Mouse (Mus musculus) heart, postnatal 25 days (tissue): ENCODE results near the gene Clcnkb. TPM values are rescaled to one million over a fixed set of nuclear protein-coding genes. Genes with fewer than 3 reads are reported as not detected.

ENCODE experiments used
- DNase-seq: peaks from one replicate; pipeline ENCODE4 v3.0.0; 2022; ENCODE audit warnings: low spot score
- intact Hi-C: fragments of 180-260 bp; cut with DNase I; formaldehyde crosslinking; loops from one replicate; pipeline ENCODE4 v1.15.1; 2025
- total RNA-seq, 2 experiments: library from RNA; stranded (reverse); gene quantifications; 2 replicates each; pipeline ENCODE4 v1.2.3; 2021

Gene Clcnkb
- total RNA-seq, result 1 to 10 TPM in 1 of 2 experiments, under 1 TPM in 1; 0.60 to 1.5 TPM

DNA sequence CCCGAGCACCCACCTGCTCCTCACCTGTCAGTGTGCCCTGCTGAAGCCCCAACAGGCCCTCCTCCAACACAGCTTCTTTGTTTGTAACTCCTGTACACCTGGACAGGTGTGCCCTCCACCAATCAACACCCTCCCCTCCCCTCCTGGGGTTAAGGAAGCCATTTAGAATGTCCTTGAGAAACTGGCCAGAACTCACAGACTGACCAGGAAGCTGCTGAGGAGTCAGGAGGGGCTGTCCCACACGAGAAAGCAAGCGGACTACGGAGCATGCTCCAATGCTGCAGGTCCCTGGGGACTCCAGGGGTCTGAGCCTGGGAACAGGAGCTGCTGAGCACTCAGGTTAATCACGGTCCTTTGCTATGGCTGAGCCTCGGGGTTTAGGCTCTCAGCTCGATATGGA lies at the start of gene Clcnkb:
TSS of gene Clcnkb (minus strand) at position 91 of the 400 bp plus-strand sequence.
- intact Hi-C loops, result no loop called here

GRCm38 (mm10) chr4:141464722-141465121 lies 48.9 kb upstream of the Clcnkb start:
- DNase-seq, result no peak
- intact Hi-C loops, result no loop called here

More for the DNA sequence above, at the start of gene Clcnkb:
- no peak for DNase-seq

DNA sequence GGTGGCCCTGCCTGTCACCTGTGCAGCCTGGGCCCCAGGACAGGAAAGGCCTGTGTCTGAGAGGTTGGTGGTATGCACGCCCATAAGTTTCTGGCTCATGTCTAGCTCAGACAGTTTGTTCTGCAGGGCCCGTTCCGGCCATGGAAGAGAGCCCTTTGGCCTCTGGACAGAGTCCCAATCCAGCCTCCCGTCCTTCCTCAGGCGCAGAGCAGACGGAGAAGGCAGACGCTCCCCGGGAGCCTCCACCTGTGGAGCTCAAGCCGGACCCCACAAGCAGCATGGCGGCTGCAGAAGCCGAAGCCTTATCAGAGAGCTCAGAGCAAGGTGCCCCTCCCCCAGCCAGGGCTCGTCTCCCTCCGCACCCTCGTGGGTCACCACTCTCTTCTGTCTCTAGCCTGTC lies 47.7 kb upstream of the Clcnkb start:
- intact Hi-C loops, result no loop called here

DNA sequence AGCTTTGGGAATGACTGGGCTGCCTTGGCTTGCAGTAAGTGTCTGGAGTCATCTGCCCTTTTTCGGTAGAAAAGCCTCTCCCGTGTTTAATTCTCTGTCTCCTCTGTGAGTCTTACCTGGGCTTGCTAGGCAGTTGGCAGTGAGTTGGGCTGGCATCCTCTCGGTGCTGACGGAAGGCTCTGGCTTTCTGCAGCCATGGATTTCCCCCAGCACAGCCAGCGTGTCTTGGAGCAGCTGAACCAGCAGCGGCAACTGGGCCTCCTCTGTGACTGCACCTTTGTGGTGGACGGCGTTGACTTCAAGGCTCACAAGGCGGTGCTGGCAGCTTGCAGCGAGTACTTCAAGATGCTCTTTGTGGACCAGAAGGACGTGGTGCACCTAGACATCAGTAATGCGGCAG lies 45.8 kb upstream of the Clcnkb start:
- intact Hi-C loops, result no loop called here
- DNase-seq, result no peak

More for the DNA sequence above, 47.7 kb upstream of the Clcnkb start:
- DNase-seq, result no peak

GRCm38 (mm10) chr4:141461088-141461487 lies 45.3 kb upstream of the Clcnkb start:
- DNase-seq, result no peak
- intact Hi-C loops, result no loop called here

- no peak for DNase-seq
- intact Hi-C loops, result no loop called here
These were observed 44.7 kb upstream of the Clcnkb start for GRCm38 (mm10) chr4:141460481-141460880.

DNA sequence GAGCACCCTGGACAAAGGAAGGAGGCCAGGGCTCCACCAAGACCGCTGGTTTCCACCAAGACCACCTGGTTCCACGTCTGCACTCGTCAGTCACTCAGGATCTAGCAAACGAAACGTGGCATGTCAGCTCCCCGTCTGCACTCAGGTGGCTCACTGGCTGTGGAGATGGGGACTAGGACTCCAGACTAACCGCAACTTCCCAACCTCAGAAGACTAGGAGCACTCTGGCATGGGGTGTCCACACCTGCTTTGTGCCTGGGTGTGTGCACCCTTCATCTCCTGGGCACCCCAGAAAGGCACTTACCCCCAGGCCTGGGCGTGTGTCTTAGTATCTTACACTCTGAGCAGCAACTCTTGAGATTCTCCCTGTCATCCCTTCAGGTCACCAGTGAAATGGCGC lies 44.0 kb upstream of the Clcnkb start:
- DNase-seq, result no peak
- intact Hi-C loops, result no loop called here

- DNase-seq, result no peak
- intact Hi-C loops, result no loop called here
These were observed 43.1 kb upstream of the Clcnkb start for GRCm38 (mm10) chr4:141458888-141459287.

GRCm38 (mm10) chr4:141458236-141458635 lies 42.4 kb upstream of the Clcnkb start:
- intact Hi-C loops, result no loop called here
- no peak for DNase-seq

DNA sequence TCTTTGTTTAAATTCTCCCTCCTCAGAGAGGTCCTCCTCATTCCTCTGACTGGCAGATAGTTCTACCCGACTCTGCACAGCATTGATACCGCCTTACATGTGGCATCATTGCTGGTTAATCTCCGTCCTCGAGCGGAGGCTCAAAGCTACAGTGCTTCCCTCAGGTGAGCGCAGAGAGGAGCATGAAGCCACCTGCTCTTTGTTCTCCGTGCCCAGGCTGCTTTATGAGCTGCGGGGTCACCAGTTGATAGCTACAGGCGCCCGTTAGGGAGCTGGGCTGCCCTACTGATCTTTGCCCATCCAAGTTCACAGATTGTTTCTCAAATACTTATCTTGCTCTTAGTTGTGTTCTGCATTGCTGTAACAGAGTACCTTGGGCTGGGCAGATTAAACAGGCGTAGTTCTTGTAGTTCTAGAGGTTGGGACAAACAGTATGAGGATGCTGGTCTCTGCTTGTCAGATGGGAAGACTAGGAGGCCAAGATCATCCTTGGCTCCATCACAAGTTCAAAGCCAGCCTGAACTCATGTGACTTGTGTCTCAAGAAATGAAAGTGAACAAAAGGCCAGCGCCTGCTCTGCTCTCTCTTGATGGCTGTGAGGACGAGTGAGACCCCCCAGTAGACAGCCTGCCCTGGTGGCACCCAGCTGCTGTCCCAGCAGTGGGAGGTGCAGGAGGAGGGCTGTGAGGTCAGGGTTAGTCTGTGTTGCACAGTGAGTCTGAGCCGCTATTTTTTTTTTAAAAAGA lies 40.6 kb upstream of the Clcnkb start:
- no peak for DNase-seq
- intact Hi-C loops, result no loop called here

DNA sequence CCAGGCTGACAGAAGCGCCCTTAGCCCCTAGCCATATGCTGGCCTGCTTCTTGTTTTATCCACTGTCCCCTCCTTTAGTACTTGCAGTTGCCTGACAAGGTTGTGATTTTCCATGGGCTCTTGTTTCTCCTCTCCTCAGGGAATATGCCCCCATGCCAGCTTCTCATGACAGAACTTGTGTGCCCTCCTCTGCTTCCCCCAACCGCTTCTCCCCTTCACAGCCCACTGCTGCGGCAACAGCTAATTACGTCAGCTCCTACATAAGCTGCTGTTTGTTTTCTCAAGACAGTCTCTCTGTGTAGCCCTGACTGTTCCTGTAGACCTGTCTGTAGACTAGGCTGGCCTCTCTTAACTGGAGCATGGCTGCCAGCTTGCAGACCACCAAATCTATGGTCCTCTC lies 39.7 kb upstream of the Clcnkb start:
- DNase-seq, result no peak
- intact Hi-C loops, result no loop called here

DNA sequence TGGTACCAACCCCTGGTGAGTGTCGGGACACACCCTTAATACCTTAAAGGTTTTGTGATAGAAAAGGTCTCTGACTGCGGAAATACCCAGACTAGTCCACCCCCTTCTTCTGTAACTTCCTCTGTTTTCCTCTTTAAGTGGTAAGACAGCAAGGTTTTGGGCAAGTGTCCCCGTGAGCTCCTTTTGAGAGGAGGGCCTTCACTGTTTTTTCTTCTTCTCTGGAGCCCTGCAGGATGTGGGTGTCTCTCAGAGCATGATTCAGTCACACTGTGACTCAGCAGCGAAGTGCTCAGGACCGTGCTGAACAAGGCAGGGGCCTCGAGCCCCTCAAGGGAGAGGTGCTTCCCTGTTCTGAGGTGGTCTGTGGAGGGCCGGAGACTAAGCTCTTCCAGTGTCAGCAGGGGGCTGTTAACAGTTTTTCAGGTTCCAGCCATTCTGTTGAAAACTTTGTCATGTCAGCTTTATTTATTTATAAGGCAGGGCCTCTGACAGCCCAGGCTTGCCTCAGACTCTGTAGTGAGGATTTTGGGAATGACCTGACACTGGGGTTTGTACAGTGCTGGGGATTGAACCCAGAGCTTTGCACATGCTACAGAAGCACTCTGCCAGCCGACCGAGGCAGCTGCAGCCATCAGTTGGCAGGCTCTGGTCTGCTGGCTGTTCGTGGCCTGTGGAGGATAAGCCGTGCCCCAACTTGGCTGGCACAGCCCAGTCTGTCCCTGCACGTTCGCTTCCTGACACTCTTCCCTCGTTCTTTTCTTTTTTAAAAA lies 39.0 kb upstream of the Clcnkb start:
- intact Hi-C loops, result no loop called here
- no peak for DNase-seq

DNA sequence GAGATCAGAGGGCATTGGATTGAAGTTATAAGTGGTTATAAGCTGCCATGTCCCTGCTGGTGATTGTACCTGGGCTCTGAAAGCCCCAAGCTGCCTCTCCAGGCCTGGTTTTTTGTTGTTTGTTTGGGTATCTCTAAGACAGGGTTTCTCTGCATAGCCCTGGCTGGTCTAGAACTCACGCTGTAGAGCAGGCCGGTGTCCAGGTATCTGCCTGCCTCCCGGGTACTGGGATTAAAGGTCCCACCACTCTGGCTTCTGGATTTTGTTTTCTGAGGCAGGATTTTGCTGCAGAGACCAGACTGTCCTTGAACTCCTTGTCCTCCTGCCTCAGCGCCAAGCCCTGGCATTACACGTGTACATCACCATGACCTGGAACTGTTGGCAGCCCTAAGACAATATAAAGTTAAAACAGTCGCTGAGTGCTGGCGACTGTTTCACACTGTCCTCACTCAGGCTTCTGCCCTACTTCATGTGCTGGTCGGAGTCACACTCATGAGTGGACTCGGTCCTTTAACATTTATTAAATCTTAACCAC lies 36.2 kb upstream of the Clcnkb start:
- intact Hi-C loops, result no loop called here
- no peak for DNase-seq

DNA sequence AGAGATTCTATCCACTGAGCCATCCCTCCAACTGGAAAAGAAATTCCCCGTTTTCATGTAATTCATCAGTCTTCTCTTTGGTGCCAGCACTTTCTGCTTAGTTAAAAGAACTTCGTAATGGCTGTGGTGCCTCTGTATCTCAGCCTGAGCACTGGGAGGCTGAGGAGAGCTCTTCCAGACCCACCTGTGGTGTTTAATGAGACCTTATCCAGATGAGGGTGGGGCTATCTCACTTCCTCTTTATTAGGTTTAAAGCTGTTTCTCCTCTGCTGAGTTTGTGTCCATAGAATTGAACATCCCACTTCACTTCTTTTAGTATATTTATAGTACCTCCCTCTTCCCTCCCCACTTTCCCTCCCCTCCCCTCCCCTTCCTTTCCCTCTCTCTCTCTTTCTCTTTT lies 35.4 kb upstream of the Clcnkb start:
- intact Hi-C loops, result no loop called here
- no peak for DNase-seq

GRCm38 (mm10) chr4:141446211-141446610 lies 30.4 kb upstream of the Clcnkb start:
- intact Hi-C loops, result no loop called here
- DNase-seq, result no peak

DNA sequence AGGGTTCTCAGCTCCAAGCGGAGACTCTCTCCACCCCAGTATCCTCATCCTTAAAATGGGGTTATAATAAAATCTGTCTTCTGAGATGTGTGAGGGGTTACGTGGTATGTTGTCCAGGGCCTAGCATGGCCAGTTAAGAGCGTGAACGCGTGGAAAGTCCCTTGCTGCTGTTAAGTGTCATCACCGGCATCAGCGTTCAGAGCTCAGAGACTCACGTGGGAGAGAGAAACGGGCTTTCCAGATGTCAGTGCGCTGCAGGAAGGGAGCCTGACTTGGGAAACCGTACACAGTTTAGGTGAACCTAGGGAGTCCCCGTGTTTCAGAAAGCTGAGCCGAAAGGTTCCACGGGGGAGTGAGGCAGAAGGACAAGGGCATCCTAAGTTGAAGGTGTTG lies 29.5 kb upstream of the Clcnkb start:
- DNase-seq, result no peak
- intact Hi-C loops, result no loop called here

GRCm38 (mm10) chr4:141444451-141445327 lies 28.9 kb upstream of the Clcnkb start, which contains the start of gene Zbtb17:
Gene Zbtb17, plus strand, starts transcription at chr4:141444654.
- DNase-seq, result peak; percentile 78
- intact Hi-C loops, result no loop called here

GRCm38 (mm10) chr4:141443641-141444429 lies 28.0 kb upstream of the Clcnkb start:
- intact Hi-C loops, result no loop called here
- DNase-seq, result no peak

DNA sequence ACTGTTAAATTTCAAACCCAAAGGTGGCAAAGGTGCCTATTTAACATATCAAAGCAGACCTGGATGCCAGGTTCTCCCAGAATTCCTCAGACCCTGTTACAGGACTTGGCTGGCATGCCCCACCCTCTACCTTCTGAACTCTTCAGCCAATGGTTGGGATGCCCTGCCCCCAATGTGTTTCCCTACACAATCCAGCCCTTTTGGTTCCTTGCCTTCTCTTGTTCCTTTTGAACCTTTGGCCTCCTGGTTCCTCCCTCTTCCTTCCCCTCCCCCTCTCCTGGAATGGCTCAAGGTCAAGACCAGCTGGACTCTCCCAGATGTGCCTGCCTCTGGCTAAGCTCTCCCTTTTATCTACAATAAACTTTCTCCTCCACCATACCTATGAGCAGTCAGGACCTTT lies 25.1 kb upstream of the Clcnkb start:
- intact Hi-C loops, result no loop called here
- no peak for DNase-seq
